Mouse (Mus musculus) liver, embryonic 14.5 days (tissue): Measurements from ENCODE around the gene Sdk2. TPM values are rescaled to one million over a fixed set of nuclear protein-coding genes. Genes with fewer than 3 reads are reported as not detected.

ENCODE experiments used
- ATAC-seq: fragments of 200-750 bp; cut with Nextera tagmentation; 2 replicates; pipeline ENCODE4 v1.8.0; 2017; ENCODE audit warnings: moderate number of reproducible peaks, mild to moderate bottlenecking, moderate library complexity; ENCODE audit not compliant: insufficient read depth
- DNase-seq, 3 experiments: peaks; one replicate each; pipeline ENCODE4 v3.0.0-alpha.2; 2012 to 2013; ENCODE audit warnings: low read depth in 3 of 3, low spot score in 3 of 3
- H3K27ac ChIP-seq: fragments of 300-500 bp; sonication (generic); 2 replicates; pipeline ENCODE4 v1.5.1; 2014; ENCODE audit warnings: moderate library complexity, mild to moderate bottlenecking, control low read depth, inconsistent platforms
- H3K27me3 ChIP-seq: fragments of 300-500 bp; sonication (generic); 2 replicates; pipeline ENCODE4 v1.6.1; 2014; ENCODE audit warnings: mild to moderate bottlenecking, low read length, moderate library complexity; ENCODE audit not compliant: control insufficient read depth, insufficient read depth
- H3K36me3 ChIP-seq: fragments of 300-500 bp; sonication (generic); replicated peaks from 2 replicates; pipeline ENCODE4 v1.6.1; 2014; ENCODE audit warnings: low read depth; ENCODE audit not compliant: control insufficient read depth, insufficient read depth
- H3K4me1 ChIP-seq, 2 experiments: fragments of 200-500 bp in 1 of 2; fragments of 300-500 bp in 1 of 2; sonication (generic) in 1 of 2; replicated peaks; 2 replicates each; pipeline ENCODE4 v1.6.1; 2012 to 2014; ENCODE audit warnings: antibody characterized with exemption in 1 of 2, inconsistent platforms in 1 of 2, low read length in 1 of 2; ENCODE audit not compliant: control insufficient read depth in 2 of 2, insufficient read depth in 2 of 2
- H3K4me2 ChIP-seq: fragments of 300-500 bp; sonication (generic); 2 replicates; pipeline ENCODE4 v1.6.1; 2014; ENCODE audit warnings: low read depth, mild to moderate bottlenecking, control low read depth, moderate library complexity
- H3K4me3 ChIP-seq, 2 experiments: fragments of 200-500 bp in 1 of 2; fragments of 300-500 bp in 1 of 2; sonication (generic) in 1 of 2; 2 replicates each; pipeline ENCODE4 v1.5.1; 2012 to 2014; ENCODE audit warnings: low read depth in 2 of 2, low read length in 2 of 2, mild to moderate bottlenecking in 2 of 2, control low read depth in 1 of 2, inconsistent platforms in 1 of 2, moderate library complexity in 1 of 2; ENCODE audit not compliant: insufficient read depth in 1 of 2
- H3K9ac ChIP-seq: fragments of 300-500 bp; sonication (generic); replicated peaks from 2 replicates; pipeline ENCODE4 v1.6.1; 2014; ENCODE audit warnings: mild to moderate bottlenecking, control low read depth, moderate library complexity
- H3K9me3 ChIP-seq: fragments of 300-500 bp; sonication (generic); 2 replicates; pipeline ENCODE4 v1.6.1; 2016; ENCODE audit warnings: low read length, mixed read lengths; ENCODE audit not compliant: control insufficient read depth
- CTCF ChIP-seq: IDR thresholded peaks from 2 replicates; pipeline ENCODE4 v1.5.1; 2016; ENCODE audit warnings: antibody characterized with exemption, low read depth, control low read depth
- EP300 ChIP-seq: IDR thresholded peaks from 2 replicates; pipeline ENCODE4 v1.6.1; 2016; ENCODE audit warnings: antibody characterized with exemption, low read depth
- WGBS: fragments of 180-500 bp; shearing (Covaris S2); extraction: QIAGEN DNeasy Blood & Tissue Kit; methylation state at CpG from one replicate; pipeline ENCODE4 v1.1.7; 2014; ENCODE audit not compliant: insufficient replicate concordance; 5-methylcytosine and 5-hydroxymethylcytosine counted together
- polyA plus RNA-seq, 2 experiments: library from polyadenylated mRNA; depleted of rRNA in 1 of 2; stranded (reverse) in 1 of 2; unstranded in 1 of 2; fragments of >200 nt; fragmentation: Nextera tagmentation in 1 of 2; extraction: Ambion mirVana in 1 of 2; gene quantifications; 2 replicates each; pipeline versions ENCODE4 v1.2.1 to v1.2.3; 2012 to 2014

Sdk2 gene
- polyA plus RNA-seq, 2 experiments: 0.09 to 0.13 TPM

DNA sequence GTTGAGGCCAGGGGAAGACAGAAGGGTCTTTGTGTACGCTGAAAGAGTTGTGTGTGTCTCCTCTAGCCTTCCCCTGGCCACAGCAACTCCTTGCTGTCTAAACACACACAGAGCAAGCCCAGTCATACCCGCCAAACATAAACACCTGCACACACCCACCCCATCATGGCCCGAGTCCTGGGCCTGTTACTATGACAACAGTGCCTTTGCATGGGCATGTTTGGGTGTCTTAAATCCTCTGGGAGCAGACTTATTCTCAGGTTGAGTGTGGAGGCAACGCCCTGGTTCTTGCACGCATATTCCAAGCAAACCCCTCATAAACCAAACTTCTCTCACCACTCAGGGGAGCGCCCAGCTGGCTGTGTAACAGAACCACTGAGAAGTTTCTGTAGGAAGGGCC is 173.9 kb downstream of the Sdk2 start:
- Histone ChIP-seq H3K9ac (no peak overlapping the region), H3K36me3 (no peaks in the 10 kb centered on the region), H3K4me2 (no peak overlapping the region), H3K27me3 (no peaks in the 10 kb centered on the region), H3K4me3 (no peak overlapping the region), H3K9me3 (no peaks in the 10 kb centered on the region), H3K4me1 (no peaks in the 10 kb centered on the region), H3K27ac (no peak overlapping the region)
- ATAC-seq (no peak), DNase-seq (no peak)
- no peak for TF ChIP-seq EP300
- TF ChIP-seq CTCF: no peak
- 62% methylated on average over 6 of the region's 6 CpGs for WGBS

DNA sequence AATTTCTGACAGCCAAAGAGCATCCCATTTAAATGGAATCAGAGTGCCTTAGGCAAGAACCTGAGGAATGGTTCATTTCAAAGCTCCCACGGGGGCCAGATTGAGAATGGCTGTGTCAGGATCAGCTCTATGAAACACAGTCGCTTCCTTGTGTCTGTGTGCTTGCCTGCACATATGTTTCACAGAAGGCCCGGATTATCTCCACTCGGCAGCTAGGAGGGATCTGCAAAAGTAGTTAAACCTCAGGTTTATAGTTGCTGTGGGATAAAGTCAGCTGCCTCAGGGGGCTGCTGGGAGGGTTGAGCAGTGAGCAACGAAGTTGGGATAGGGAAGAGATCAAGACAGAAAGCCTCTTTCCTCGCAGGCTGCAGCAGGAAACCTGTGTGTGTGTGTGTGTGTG is 174.8 kb downstream of the Sdk2 start:
- ATAC-seq: no peak
- Histone ChIP-seq H3K9me3 (no peaks in the 10 kb centered on the region), H3K4me3 (no peak overlapping the region), H3K27ac (no peak overlapping the region), H3K36me3 (no peaks in the 10 kb centered on the region), H3K27me3 (no peaks in the 10 kb centered on the region), H3K4me1 (no peaks in the 10 kb centered on the region), H3K4me2 (no peak overlapping the region), H3K9ac (no peak overlapping the region)
- no peak for TF ChIP-seq CTCF
- no peak for TF ChIP-seq EP300
- WGBS: 54% methylated on average over 6 of the region's 6 CpGs
- no peak for DNase-seq

DNA sequence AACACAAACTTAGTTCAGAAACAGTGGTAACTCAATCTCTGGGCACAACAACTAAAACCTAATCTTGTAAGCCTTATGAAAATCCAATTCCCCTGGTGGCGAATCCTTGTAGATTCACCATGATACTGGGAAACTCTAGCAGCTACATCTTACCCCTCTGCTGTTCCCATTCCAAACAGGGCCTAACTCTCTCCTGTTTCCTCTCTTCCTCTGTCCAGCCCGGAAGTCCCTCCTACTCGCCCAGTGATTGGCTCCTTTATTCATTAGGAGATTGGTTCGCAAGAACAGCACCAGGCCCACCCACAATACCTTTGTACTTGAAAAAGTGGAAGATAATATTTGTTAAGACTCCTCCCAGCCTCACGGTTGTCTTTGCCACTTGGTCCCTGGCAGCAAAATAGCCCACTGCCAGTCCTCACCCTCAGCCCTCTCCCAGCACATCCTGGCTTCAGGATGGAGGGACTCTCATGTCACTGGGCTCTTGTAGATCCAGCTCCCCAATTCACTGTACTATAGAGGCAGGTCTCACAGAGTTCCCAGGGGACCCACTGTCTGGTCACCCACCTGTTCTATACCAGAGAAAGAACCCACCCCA is 178.6 kb downstream of the Sdk2 start:
- H3K4me2 ChIP-seq: no peak overlapping the region
- no peak for DNase-seq
- no peaks in the 10 kb centered on the region for H3K4me1 ChIP-seq
- no peak for ATAC-seq
- H3K9me3 ChIP-seq: no peaks in the 10 kb centered on the region
- no peak overlapping the region for H3K9ac ChIP-seq
- WGBS: 58% methylated on average over 5 of the region's 5 CpGs
- no peak overlapping the region for H3K4me3 ChIP-seq
- H3K27ac ChIP-seq: no peak overlapping the region
- TF ChIP-seq CTCF (no peak), EP300 (no peak)
- no peaks in the 10 kb centered on the region for H3K27me3 ChIP-seq
- H3K36me3 ChIP-seq: no peaks in the 10 kb centered on the region

DNA sequence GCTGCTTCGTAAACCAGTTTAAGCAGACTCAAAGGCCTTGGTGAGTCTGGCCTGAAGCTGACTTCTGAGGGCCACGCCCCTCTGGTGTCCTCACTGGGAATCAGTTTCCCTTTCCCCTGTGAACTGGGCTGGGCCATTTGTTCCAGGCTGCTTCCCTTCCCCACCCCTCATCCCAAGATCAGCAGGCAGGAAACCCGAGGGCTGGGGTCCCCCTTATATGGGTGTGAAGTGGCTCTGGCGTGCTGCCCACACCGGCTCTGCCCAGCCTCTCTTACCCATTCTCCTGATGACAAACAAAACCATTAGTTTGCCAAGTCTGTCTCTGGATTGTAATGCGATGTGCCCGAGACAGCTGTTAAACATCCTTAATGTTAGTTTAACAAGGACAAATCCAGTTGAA is 180.5 kb downstream of the Sdk2 start:
- TF ChIP-seq EP300 (no peak), CTCF (no peak)
- no peak for DNase-seq
- Histone ChIP-seq H3K9ac (no peak overlapping the region), H3K9me3 (no peaks in the 10 kb centered on the region), H3K36me3 (no peaks in the 10 kb centered on the region), H3K4me1 (no peaks in the 10 kb centered on the region), H3K4me3 (no peak overlapping the region), H3K27ac (no peak overlapping the region), H3K4me2 (no peak overlapping the region), H3K27me3 (no peaks in the 10 kb centered on the region)
- WGBS: 41% methylated on average over 7 of the region's 7 CpGs
- no peak for ATAC-seq

DNA sequence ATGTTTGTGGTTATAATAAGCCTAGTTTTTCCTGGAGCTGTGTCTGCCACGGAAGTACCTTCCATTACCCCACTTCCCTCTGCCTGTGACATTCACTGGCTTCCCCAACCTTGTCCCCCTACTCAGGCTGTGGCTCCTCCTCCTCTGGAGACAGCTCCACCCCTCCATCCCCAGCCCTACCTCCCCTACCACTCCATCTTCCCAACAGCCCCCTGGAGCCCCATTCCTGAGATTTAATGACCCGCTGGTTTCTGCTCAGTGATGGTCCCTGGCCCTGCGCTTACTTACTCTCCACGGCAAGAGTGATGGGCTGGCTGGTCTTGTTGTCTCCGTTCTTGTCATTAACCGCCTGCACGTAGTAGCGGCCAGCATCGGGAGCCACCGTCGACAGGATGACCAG is 181.9 kb downstream of the Sdk2 start:
- no peak overlapping the region for H3K27ac ChIP-seq
- H3K27me3 ChIP-seq: no peaks in the 10 kb centered on the region
- H3K4me2 ChIP-seq: no peak overlapping the region
- TF ChIP-seq EP300 (no peak), CTCF (no peak)
- H3K36me3 ChIP-seq: no peaks in the 10 kb centered on the region
- DNase-seq (no peak), ATAC-seq (no peak)
- no peaks in the 10 kb centered on the region for H3K4me1 ChIP-seq
- no peaks in the 10 kb centered on the region for H3K9me3 ChIP-seq
- no peak overlapping the region for H3K9ac ChIP-seq
- H3K4me3 ChIP-seq: no peak overlapping the region
- WGBS: 64% methylated on average over 11 of the region's 11 CpGs
